Mouse (Mus musculus) right cerebral cortex, postnatal 10 days (tissue): ENCODE measurements around the gene Pnpla1.

Source experiments
- DNase-seq, 2 experiments: peaks; one replicate each; pipeline ENCODE4 v3.0.0; 2021; ENCODE audit warnings: low spot score in 2 of 2

Gene Pnpla1

GRCm38 (mm10) chr17:28843665-28844064, 14.5 kb upstream of the Pnpla1 start:
- DNase-seq, result no peak

GRCm38 (mm10) chr17:28846974-28847617, 11.1 kb upstream of the Pnpla1 start:
- DNase-seq, result no peak

GRCm38 (mm10) chr17:28850511-28850910, 7.7 kb upstream of the Pnpla1 start:
- no peak for DNase-seq

- DNase-seq, result no peak
Observed at GRCm38 (mm10) chr17:28854377-28854776, 3.8 kb upstream of the Pnpla1 start.

GRCm38 (mm10) chr17:28855166-28855885, 2.9 kb upstream of the Pnpla1 start:
- no peak for DNase-seq

- no peak for DNase-seq
Observed at GRCm38 (mm10) chr17:28856030-28856429, 2.2 kb upstream of the Pnpla1 start.

- no peak for DNase-seq
Observed at GRCm38 (mm10) chr17:28863926-28864325, 5.7 kb downstream of the Pnpla1 start.

- no peak for DNase-seq
Observed at GRCm38 (mm10) chr17:28864464-28864863, 6.3 kb downstream of the Pnpla1 start.

- no peak for DNase-seq
Observed at GRCm38 (mm10) chr17:28866921-28867320, 8.7 kb downstream of the Pnpla1 start.

GRCm38 (mm10) chr17:28867381-28867780, 9.2 kb downstream of the Pnpla1 start:
- no peak for DNase-seq

- peak; percentile 88 to 94 for DNase-seq
Observed at GRCm38 (mm10) chr17:28869412-28870110, 11.3 kb downstream of the Pnpla1 start.

GRCm38 (mm10) chr17:28870435-28870834, 12.2 kb downstream of the Pnpla1 start:
- no peak for DNase-seq

GRCm38 (mm10) chr17:28871831-28872230, 13.6 kb downstream of the Pnpla1 start:
- no peak for DNase-seq

- DNase-seq, result no peak
Observed at GRCm38 (mm10) chr17:28872322-28872721, 14.1 kb downstream of the Pnpla1 start.

GRCm38 (mm10) chr17:28874216-28874615, 16.0 kb downstream of the Pnpla1 start:
- peak in 1 of 2 experiments; percentile 62 for DNase-seq

- DNase-seq, result no peak
Observed at GRCm38 (mm10) chr17:28874825-28875224, 16.6 kb downstream of the Pnpla1 start.

- DNase-seq, result peak; percentile 86 to 91
Observed at GRCm38 (mm10) chr17:28875316-28875715, 17.1 kb downstream of the Pnpla1 start.

GRCm38 (mm10) chr17:28876331-28876730, 18.1 kb downstream of the Pnpla1 start:
- DNase-seq, result no peak

GRCm38 (mm10) chr17:28876821-28877220, 18.6 kb downstream of the Pnpla1 start:
- DNase-seq, result peak in 1 of 2 experiments; percentile 63

GRCm38 (mm10) chr17:28879931-28880391, 21.8 kb downstream of the Pnpla1 start:
- DNase-seq, result peak; percentile 85 to 87

- DNase-seq, result peak; percentile 71 to 74
Observed at GRCm38 (mm10) chr17:28882316-28882715, 24.1 kb downstream of the Pnpla1 start.

GRCm38 (mm10) chr17:28882810-28883209, 24.6 kb downstream of the Pnpla1 start:
- DNase-seq, result no peak
